Mouse (Mus musculus) embryo, embryonic 11.5 days (tissue): Measurements from ENCODE around the gene Ahnak2.
"Not testable (repeated sequence)": the region's sequence is repeated elsewhere in the genome, so short reads cannot be mapped to it uniquely, and the experiment has no call there.

Experiments
- DNase-seq: peaks from one replicate; pipeline ENCODE4 v3.0.0-alpha.2; 2012; ENCODE audit warnings: low read depth, low spot score

The Ahnak2 gene

GRCm38 (mm10) chr12:112821216-112821615, 18.8 kb upstream of the Ahnak2 start:
- DNase-seq: no peak

- no peak for DNase-seq
These were observed 18.0 kb upstream of the Ahnak2 start for GRCm38 (mm10) chr12:112820401-112820999.

GRCm38 (mm10) chr12:112819057-112819662, 16.7 kb upstream of the Ahnak2 start:
- no peak for DNase-seq

- DNase-seq: not testable (repeated sequence)
These were observed 14.4 kb upstream of the Ahnak2 start for GRCm38 (mm10) chr12:112816866-112817265.

- no peak for DNase-seq
These were observed 13.8 kb upstream of the Ahnak2 start for GRCm38 (mm10) chr12:112816294-112816693.

GRCm38 (mm10) chr12:112814682-112815470, 12.4 kb upstream of the Ahnak2 start:
- no peak for DNase-seq

- no peak for DNase-seq
These were observed 10.9 kb upstream of the Ahnak2 start for GRCm38 (mm10) chr12:112813370-112813769.

GRCm38 (mm10) chr12:112810092-112810885, 7.8 kb upstream of the Ahnak2 start:
- no peak for DNase-seq

GRCm38 (mm10) chr12:112809641-112810040, 7.2 kb upstream of the Ahnak2 start:
- DNase-seq: no peak

- DNase-seq: peak; percentile 88
These were observed 6.3 kb upstream of the Ahnak2 start, which contains the start of gene Clba1 for GRCm38 (mm10) chr12:112808587-112809364. Gene Clba1, plus strand, starts transcription at chr12:112808937.

GRCm38 (mm10) chr12:112808212-112808586, 5.7 kb upstream of the Ahnak2 start:
- DNase-seq: no peak

- no peak for DNase-seq
These were observed 5.3 kb upstream of the Ahnak2 start for GRCm38 (mm10) chr12:112807796-112808195.

GRCm38 (mm10) chr12:112806044-112806443, 3.6 kb upstream of the Ahnak2 start:
- no peak for DNase-seq

GRCm38 (mm10) chr12:112804046-112804445, 1.6 kb upstream of the Ahnak2 start:
- no peak for DNase-seq

- DNase-seq: no peak
These were observed 460 bp upstream of the Ahnak2 start for GRCm38 (mm10) chr12:112802917-112803316.

GRCm38 (mm10) chr12:112800476-112800875, 2.0 kb downstream of the Ahnak2 start:
- DNase-seq: no peak

GRCm38 (mm10) chr12:112799237-112799970, 3.1 kb downstream of the Ahnak2 start:
- no peak for DNase-seq

GRCm38 (mm10) chr12:112798716-112799115, 3.7 kb downstream of the Ahnak2 start:
- no peak for DNase-seq

- no peak for DNase-seq
These were observed 4.2 kb downstream of the Ahnak2 start for GRCm38 (mm10) chr12:112798332-112798681.

- no peak for DNase-seq
These were observed 4.7 kb downstream of the Ahnak2 start for GRCm38 (mm10) chr12:112797672-112798331.
